In the genomic region with DNA sequence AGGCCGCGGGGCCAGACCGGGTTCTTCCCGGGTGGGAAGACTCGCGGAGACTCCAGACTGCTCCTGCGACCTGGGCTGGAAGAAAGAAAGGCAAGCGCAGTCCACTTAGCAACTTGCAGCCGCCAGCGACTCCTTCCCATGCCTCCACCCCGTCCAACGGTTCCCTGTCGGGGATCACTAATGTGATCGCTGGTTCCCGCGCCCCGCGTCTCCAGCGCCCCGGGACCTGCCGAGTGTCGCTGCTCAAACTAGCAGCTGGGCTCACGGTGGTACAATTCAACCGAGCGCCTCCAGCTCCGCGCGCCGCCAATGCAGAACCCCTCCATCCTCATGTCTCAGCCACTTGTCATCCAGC, we compare ENCODE assay signal across 9 mouse cellular contexts. TPM values are rescaled to one million over a fixed set of nuclear protein-coding genes. Genes with fewer than 3 reads are reported as not detected.
DNase-seq lines count a peak whose midpoint lies in the region; ATAC-seq lines count a peak whose summit lies in the region.
"Had no signal": no experiment of that assay in that cellular context is flagged by ENCODE, and none has a peak within 500 bp of the region (broad histone marks: within the 10 kb centered on the region; RNA-seq: fewer than 3 reads in every experiment).

No protein-coding gene starts in this region.

- H3K27ac ChIP-seq in forebrain, embryonic 15.5 days (replicated peaks) = no peak overlapping the region
- no peak overlapping the region for H3K27ac ChIP-seq in liver, embryonic 16.5 days (ENCODE audit: low read length)
- H3K27ac ChIP-seq: liver, embryonic 14.5 days had no signal

- peaks cover 20% of the 10 kb centered on the region for H3K4me1 ChIP-seq in forebrain, embryonic 15.5 days
- no peaks in the 10 kb centered on the region for H3K4me1 ChIP-seq in liver, embryonic 16.5 days (ENCODE audit: control insufficient read depth, low read depth, low read length)

- no peaks in the 10 kb centered on the region for H3K9me3 ChIP-seq in forebrain, embryonic 15.5 days
- H3K9me3 ChIP-seq in liver, embryonic 16.5 days (replicated peaks; ENCODE audit: control insufficient read depth, low read length) = no peaks in the 10 kb centered on the region

- peak; percentile 16; the same call in 1 of the 2 replicates for ATAC-seq in forebrain, embryonic 15.5 days (replicated peaks)
- no peak for ATAC-seq in liver, embryonic 16.5 days (ENCODE audit: low read depth)

- peaks cover 89% of the 10 kb centered on the region for H3K27me3 ChIP-seq in forebrain, embryonic 15.5 days
- H3K27me3 ChIP-seq in liver, embryonic 16.5 days (ENCODE audit: control insufficient read depth, insufficient read depth, low read depth, low read length) = peaks cover 82% of the 10 kb centered on the region

- H3K4me2 ChIP-seq in forebrain, embryonic 15.5 days (replicated peaks) = no peak overlapping the region
- no peak overlapping the region for H3K4me2 ChIP-seq in liver, embryonic 16.5 days (ENCODE audit: low read depth, low read length)

- H3K36me3 ChIP-seq in forebrain, embryonic 15.5 days = no peaks in the 10 kb centered on the region
- H3K36me3 ChIP-seq in liver, embryonic 16.5 days (ENCODE audit: control insufficient read depth, insufficient read depth) = no peaks in the 10 kb centered on the region

- WGBS in forebrain, embryonic 15.5 days = under 1% methylated on average over 29 of the region's 29 CpGs
- 3% methylated on average over 28 of the region's 29 CpGs for WGBS in liver, embryonic 16.5 days (ENCODE audit: insufficient replicate concordance)

- no peak overlapping the region for H3K9ac ChIP-seq in forebrain, embryonic 15.5 days (replicated peaks)
- H3K9ac ChIP-seq in liver, embryonic 16.5 days (ENCODE audit: low read depth, low read length) = no peak overlapping the region
- H3K9ac ChIP-seq: liver, embryonic 14.5 days had no signal

- H3K4me3 ChIP-seq in forebrain, embryonic 15.5 days = peak overlapping the region; percentile 14
- H3K4me3 ChIP-seq in liver, embryonic 16.5 days (ENCODE audit: low read depth, low read length) = peak overlapping the region; percentile 7; the same call in 1 of the 2 replicates

- DNase-seq in right cerebral cortex, postnatal 4 days = peak; percentile 20
- no peak for DNase-seq in right cerebral cortex, postnatal 25 days
- DNase-seq in thymus, postnatal 36 days = no peak
- no peak for DNase-seq in urinary bladder, postnatal 25 days (ENCODE audit: low spot score)
- no peak for DNase-seq in layer of hippocampus, postnatal 10 days (ENCODE audit: low spot score in 2 of 2)
- DNase-seq: adrenal gland, adult 8-10 months had no signal

RNA-seq across cellular contexts. Expression of a gene that starts 3.9 kb away (rescaled TPM):
- polyA plus RNA-seq in forebrain, embryonic 15.5 days (2015; fragmentation: Nextera tagmentation; extraction: Ambion mirVana) = 0.91 and 2.9 TPM in 2 replicates
- polyA plus RNA-seq in liver, embryonic 16.5 days (2015; fragmentation: Nextera tagmentation; extraction: Ambion mirVana) = not detected in 2 replicates
- total RNA-seq in layer of hippocampus, postnatal 10 days (2021) = not detected
- total RNA-seq: adrenal gland, adult 8-10 months had no signal
